Mouse (Mus musculus): ENCODE results near the gene Stx2. TPM values are rescaled to one million over a fixed set of nuclear protein-coding genes. Genes with fewer than 3 reads are reported as not detected.
"Not testable (repeated sequence)": the region's sequence is repeated elsewhere in the genome, so short reads cannot be mapped to it uniquely, and the experiment has no call there.

Gene Stx2
- polyA plus RNA-seq, 1 experiment from 2014 or later = 36.2 TPM

DNA sequence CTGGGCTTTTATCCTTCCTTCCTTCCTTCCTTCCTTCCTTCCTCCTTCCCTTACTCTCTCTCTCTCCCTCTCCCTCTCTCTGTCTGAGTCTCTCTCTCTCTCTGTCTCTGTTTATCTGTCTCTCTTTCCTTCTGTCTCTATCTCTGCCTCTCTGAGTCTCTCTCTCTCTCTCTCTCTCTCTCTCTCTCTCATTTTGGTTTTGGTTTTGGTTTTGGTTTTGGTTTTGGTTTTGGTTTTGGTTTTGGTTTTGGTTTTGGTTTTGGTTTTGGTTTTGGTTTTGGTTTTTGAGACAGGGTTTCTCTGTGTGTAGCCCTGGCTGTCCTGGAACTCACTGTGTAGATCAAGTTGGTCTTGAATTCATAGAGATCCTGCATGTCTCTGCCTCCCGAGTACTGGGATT, 30.9 kb downstream of the Stx2 start:
- ATAC-seq (ENCODE audit: low read depth); H3K27ac ChIP-seq (replicated peaks); H3K4me2 ChIP-seq; H3K4me1 ChIP-seq (replicated peaks); H3K9ac ChIP-seq; H3K4me3 ChIP-seq; H3K27me3 ChIP-seq; H3K36me3 ChIP-seq; H3K9me3 ChIP-seq: not testable (repeated sequence)
- 81% methylated on average over 1 of the region's 1 CpGs for WGBS

DNA sequence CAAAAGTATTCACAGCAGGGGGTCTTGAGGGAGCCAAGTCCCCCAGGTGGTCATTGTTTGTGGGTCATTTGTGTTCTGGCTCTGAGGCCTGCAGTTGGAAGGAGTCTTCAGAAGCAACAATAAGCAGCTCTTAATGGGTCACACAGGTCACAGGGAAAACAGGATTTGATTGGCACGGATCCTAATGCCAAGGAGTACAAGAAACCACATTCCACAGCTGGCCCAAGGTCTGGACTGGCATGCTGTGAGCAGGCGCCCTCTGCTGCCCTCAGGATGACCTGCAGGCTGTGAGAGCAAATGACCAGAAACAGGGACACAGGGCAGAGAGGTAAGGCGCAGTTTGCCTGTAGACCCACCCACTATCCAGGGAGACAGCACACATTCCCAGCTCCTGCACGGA, 32.1 kb downstream of the Stx2 start:
- ATAC-seq (ENCODE audit: low read depth) = no peak
- Histone ChIP-seq H3K36me3 (no peaks in the 10 kb centered on the region), H3K4me2 (no peak overlapping the region), H3K4me1 (replicated peaks) (no peaks in the 10 kb centered on the region), H3K4me3 (no peak overlapping the region), H3K27me3 (no peaks in the 10 kb centered on the region), H3K9me3 (no peaks in the 10 kb centered on the region), H3K27ac (replicated peaks) (no peak overlapping the region), H3K9ac (no peak overlapping the region)
- 16% methylated on average over 4 of the region's 4 CpGs for WGBS

DNA sequence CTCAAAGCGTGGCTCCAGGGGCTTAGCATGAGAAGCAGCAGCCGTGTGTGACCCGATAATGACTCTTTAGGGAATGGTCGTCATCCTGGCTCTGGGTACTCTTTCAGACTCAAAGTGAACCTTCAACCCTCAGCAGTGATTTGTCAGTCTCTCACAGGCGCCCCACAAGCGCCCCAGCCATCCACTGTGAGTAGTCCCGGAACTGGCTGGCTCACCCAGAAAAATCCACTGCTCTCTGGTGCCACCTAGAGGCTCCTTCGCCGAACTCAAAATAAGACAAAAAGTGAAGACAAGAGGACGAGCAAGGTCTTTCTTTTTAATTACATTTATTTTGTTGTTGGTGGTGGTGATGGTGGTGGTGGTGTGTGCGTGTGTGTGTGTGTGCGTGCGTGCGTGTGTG, 37.1 kb downstream of the Stx2 start:
- H3K4me3 ChIP-seq = no peak overlapping the region
- H3K27me3 ChIP-seq = no peaks in the 10 kb centered on the region
- no peak overlapping the region for H3K9ac ChIP-seq
- 13% methylated on average over 14 of the region's 14 CpGs for WGBS
- ATAC-seq (ENCODE audit: low read depth) = peak; percentile 59; the same call in 1 of the 2 replicates
- H3K4me1 ChIP-seq (replicated peaks) = no peaks in the 10 kb centered on the region
- peak overlapping the region; percentile 15; the same call in 1 of the 2 replicates for H3K4me2 ChIP-seq
- no peaks in the 10 kb centered on the region for H3K9me3 ChIP-seq
- peak overlapping the region; percentile 23; the same call in 1 of the 2 replicates for H3K27ac ChIP-seq (replicated peaks)
- no peaks in the 10 kb centered on the region for H3K36me3 ChIP-seq

DNA sequence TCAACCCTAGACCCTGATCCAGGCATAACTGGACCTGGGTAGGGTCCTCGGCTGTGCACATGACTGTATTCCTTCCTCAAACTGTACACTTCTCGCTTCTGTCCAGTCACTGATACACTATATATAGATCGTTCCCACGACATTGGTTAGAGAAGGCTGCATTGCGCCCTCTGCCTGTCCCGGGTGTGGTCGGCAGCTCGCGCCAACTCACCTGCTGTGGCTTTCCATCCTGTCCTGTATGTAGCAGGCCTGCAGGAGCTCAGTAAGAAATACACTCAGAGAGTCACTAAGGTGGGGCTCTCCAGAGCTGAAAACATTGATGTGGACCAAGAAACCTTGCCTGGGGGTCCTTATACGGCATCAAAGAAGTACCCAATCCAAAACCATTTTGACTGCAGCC, 37.5 kb downstream of the Stx2 start:
- H3K4me3 ChIP-seq = no peak overlapping the region
- H3K9me3 ChIP-seq = no peaks in the 10 kb centered on the region
- H3K36me3 ChIP-seq = no peaks in the 10 kb centered on the region
- no peaks in the 10 kb centered on the region for H3K4me1 ChIP-seq (replicated peaks)
- H3K4me2 ChIP-seq = peak overlapping the region; percentile 15; the same call in 1 of the 2 replicates
- no peak overlapping the region for H3K9ac ChIP-seq
- peak; percentile 40; the same call in 1 of the 2 replicates for ATAC-seq (ENCODE audit: low read depth)
- H3K27me3 ChIP-seq = no peaks in the 10 kb centered on the region
- peak overlapping the region; percentile 23; the same call in 1 of the 2 replicates for H3K27ac ChIP-seq (replicated peaks)
- 74% methylated on average over 10 of the region's 10 CpGs for WGBS

DNA sequence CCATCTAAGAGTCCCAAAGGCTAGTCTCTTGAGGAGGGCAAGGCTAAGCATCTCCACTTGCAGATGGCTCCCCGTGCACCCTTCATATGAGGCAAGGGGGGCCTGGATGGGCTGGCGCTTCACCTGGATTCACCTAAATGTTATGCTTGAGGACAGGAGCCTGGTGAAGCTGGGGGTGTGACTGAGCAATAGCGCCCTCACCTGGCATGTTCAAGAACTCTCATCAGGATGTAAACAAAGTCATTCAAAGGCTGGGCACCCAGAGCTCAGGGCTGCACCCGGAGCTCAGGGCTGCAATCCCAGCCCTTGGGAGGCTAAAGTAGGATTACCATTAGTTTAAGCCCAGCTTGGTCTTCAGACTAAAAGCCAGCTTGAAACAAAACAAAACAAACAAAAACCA, 44.0 kb downstream of the Stx2 start:
- no peak overlapping the region for H3K27ac ChIP-seq (replicated peaks)
- no peak overlapping the region for H3K4me3 ChIP-seq
- no peak overlapping the region for H3K9ac ChIP-seq
- H3K27me3 ChIP-seq = no peaks in the 10 kb centered on the region
- H3K9me3 ChIP-seq = peaks cover 11% of the 10 kb centered on the region
- H3K4me2 ChIP-seq = no peak overlapping the region
- WGBS = 55% methylated on average over 4 of the region's 4 CpGs
- H3K4me1 ChIP-seq (replicated peaks) = no peaks in the 10 kb centered on the region
- ATAC-seq (ENCODE audit: low read depth) = no peak
- no peaks in the 10 kb centered on the region for H3K36me3 ChIP-seq

DNA sequence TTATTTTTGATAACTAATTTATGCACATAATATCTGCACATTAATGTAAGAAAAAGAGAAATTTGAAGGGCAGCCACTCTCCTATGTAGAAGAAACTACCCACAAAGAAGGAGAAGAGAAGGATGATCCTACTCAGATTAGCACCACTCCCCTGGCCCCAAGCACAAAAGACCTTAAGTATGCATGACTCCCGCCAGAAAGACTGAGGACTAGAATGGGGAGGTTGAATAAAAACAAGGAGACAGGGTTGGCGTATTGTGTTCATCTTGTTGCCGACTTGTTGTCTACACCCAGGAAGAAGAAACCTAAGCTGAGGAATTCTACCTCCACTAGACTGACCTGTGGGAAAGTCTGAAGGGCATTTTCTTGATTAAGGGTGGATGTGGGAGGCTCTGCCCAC, 49.5 kb downstream of the Stx2 start:
- 81% methylated on average over 3 of the region's 3 CpGs for WGBS
- no peak for ATAC-seq (ENCODE audit: low read depth)
- H3K9ac ChIP-seq = no peak overlapping the region

DNA sequence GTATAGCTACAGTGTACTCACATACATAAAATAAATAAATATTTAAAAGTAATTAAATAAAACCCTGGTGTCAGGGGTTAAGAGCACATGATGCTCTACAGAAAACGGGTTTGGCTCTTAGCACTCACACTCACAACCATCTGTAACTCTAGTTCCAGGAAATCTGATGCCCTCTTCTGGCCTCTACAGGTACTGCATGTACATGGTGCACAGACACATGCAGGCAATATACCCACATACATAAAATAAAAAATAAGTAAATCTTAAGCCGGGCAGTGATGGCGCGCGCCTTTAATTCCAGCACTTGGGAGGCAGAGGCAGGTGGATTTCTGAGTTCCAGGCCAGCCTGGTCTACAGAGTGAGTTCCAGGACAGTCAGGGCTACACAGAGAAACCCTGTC, 54.0 kb downstream of the Stx2 start:
- H3K4me2 ChIP-seq; H3K27ac ChIP-seq (replicated peaks); H3K27me3 ChIP-seq; H3K4me3 ChIP-seq; H3K9me3 ChIP-seq; ATAC-seq (ENCODE audit: low read depth); H3K9ac ChIP-seq; H3K36me3 ChIP-seq: not testable (repeated sequence)
- 90% methylated on average over 5 of the region's 5 CpGs for WGBS
- peaks cover 16% of the 10 kb centered on the region for H3K4me1 ChIP-seq (replicated peaks)

More for the DNA sequence above, 49.5 kb downstream of the Stx2 start:
- Histone ChIP-seq H3K36me3 (no peaks in the 10 kb centered on the region), H3K9me3 (peaks cover 18% of the 10 kb centered on the region), H3K27ac (replicated peaks) (no peak overlapping the region), H3K27me3 (no peaks in the 10 kb centered on the region), H3K4me3 (no peak overlapping the region), H3K4me2 (no peak overlapping the region), H3K4me1 (replicated peaks) (no peaks in the 10 kb centered on the region)

DNA sequence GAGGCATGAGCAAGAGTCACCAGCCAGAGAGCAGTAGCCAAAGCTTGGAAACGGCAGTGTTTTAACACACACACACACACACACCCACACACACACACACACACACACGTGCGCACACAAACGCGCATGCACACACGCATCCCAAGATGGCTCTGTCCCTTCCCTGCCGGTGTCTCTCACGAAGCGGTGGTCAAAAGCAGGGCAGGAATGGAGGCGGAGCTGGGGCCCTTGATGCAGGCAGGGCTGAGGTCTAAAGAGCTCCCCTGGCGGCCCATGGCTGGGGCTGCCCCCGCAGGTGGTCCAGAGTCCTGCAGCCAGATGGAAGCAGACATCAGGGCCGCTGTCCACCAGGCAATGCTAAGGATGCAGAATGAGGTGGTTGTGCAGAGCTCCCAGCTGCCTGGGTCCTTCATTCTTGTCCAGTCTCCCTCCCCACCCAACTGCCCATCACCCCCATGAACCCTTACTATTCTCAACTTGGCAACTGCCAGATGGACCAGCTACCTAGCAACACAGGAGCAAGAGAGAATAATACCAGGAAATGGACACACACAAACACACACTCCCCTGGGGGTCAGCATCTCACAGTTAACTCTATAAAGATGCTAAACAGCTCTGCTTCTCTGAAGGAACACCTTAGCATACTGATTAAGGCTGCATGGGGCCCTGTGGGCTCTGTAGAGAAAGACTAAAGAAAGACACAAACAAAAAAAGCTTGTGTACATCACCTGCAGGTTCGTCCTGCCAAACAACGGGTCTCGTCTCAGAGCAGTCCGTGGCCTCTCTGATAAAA, 54.9 kb downstream of the Stx2 start, which contains the start of gene Rimbp2:
Gene Rimbp2, minus strand, starts transcription at position 209 of the 793 bp plus-strand sequence.
- Histone ChIP-seq H3K27me3 (no peaks in the 10 kb centered on the region), H3K4me2 (peak within 1 kb of the TSS; percentile 72), H3K9ac (peak within 1 kb of the TSS; percentile 83), H3K36me3 (no peaks in the 10 kb centered on the region), H3K4me1 (replicated peaks) (peaks cover 16% of the 10 kb centered on the region), H3K9me3 (peaks cover 7% of the 10 kb centered on the region), H3K27ac (replicated peaks) (peak within 1 kb of the TSS; percentile 93), H3K4me3 (peak within 1 kb of the TSS; percentile 56)
- WGBS = 11% methylated on average over 17 of the region's 17 CpGs
- ATAC-seq (ENCODE audit: low read depth) = peak; percentile 85

DNA sequence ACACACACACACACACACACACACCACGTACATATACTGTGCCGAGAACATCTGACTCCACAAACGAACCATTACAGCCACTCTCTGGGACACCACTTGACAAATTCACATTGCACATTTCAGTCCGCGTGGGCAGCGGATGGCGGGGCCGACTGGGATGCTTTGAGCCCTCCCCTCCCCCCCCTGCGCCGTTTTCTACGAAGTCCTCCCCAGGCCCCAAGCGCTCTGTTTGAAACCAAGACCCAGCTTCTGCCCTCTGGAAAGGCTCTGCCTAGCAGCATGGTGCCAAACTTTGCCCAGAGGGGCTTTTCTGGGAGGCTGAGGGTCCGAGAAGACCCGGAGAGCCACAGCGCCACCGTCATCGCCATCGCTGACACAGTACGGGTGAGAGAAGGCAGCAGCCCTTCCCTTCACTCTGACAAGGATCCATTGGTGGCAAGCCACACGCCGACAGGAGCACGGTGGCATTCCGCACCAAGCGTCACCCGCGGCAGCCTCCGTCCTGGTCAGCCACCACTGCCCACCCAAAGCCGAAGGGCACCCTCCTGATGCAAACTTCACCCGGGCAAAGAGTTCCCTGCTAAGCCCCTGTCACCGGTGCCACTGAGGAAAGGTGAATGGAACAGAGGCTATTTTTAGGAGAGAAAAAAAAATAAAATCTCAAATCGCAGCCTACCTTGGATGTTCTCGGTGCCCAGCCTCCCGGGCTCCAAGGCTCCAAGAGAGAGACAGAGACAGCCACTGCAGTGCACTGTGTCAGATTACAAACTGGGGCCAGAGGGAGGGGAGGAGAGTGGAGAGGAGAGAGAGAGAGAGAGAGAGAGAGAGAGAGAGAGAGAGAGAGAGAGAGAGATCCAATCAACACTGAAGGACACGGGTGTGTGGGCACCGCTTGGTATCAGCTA, 55.8 kb downstream of the Stx2 start:
- peak overlapping the region; percentile 83 for H3K9ac ChIP-seq
- peak overlapping the region; percentile 72 for H3K4me2 ChIP-seq
- H3K36me3 ChIP-seq = no peaks in the 10 kb centered on the region
- ATAC-seq (ENCODE audit: low read depth) = peak; percentile 77
- H3K27ac ChIP-seq (replicated peaks) = peak overlapping the region; percentile 93
- H3K4me3 ChIP-seq = peak overlapping the region; percentile 56
- WGBS = under 1% methylated on average over 35 of the region's 35 CpGs
- peaks cover 7% of the 10 kb centered on the region for H3K9me3 ChIP-seq
- H3K4me1 ChIP-seq (replicated peaks) = peaks cover 16% of the 10 kb centered on the region
- no peaks in the 10 kb centered on the region for H3K27me3 ChIP-seq

DNA sequence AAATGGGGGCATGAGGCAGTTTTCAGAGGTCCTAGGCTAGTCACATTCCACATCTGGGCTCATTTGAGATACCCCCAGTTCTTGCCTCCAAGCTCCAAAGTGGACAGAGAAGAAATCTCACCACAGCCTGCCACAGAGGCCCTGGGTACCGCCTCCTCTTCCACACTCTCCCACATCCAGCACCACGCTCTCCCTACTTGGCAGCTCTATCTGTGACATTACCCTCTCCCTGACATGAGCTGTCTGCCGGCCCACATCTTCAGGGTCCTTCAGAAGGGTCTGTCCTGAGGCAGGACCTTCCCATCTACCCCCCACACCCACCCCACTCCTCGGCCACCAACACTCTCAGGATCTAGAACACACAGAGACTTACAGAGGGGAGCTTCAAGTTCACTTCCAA, 56.9 kb downstream of the Stx2 start:
- H3K4me1 ChIP-seq (replicated peaks) = peaks cover 16% of the 10 kb centered on the region
- H3K4me3 ChIP-seq = peak overlapping the region; percentile 56
- peak overlapping the region; percentile 72 for H3K4me2 ChIP-seq
- ATAC-seq (ENCODE audit: low read depth) = no peak
- H3K9me3 ChIP-seq = peaks cover 7% of the 10 kb centered on the region
- peak overlapping the region; percentile 83 for H3K9ac ChIP-seq
- WGBS = 36% methylated on average over 4 of the region's 4 CpGs
- H3K27ac ChIP-seq (replicated peaks) = peak overlapping the region; percentile 93; the same call in 1 of the 2 replicates
- H3K27me3 ChIP-seq = no peaks in the 10 kb centered on the region
- H3K36me3 ChIP-seq = no peaks in the 10 kb centered on the region

DNA sequence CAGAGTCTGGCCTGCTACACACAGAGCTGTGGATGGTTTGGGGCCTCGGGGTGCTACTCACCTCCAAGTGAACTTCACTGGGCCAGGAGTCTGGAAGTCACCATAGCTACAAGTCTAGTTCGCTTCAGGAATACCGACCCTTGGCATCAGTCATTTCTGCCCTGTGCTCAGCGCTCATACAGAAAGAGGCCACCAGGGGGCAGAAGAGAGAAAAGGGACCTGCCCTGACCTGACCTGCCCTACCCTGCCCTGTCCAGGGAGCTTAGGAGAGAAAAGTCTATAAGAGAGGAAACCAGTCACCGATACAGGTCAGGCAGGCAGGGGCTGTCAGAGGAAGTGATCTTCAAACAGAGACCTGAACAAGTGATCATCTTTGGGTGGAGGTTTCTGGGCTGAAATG, 61.3 kb downstream of the Stx2 start:
- no peak for ATAC-seq (ENCODE audit: low read depth)
- 75% methylated on average over 5 of the region's 5 CpGs for WGBS
- no peak overlapping the region for H3K9ac ChIP-seq
- no peak overlapping the region for H3K4me2 ChIP-seq
- no peaks in the 10 kb centered on the region for H3K36me3 ChIP-seq
- no peaks in the 10 kb centered on the region for H3K27me3 ChIP-seq
- peaks cover 9% of the 10 kb centered on the region; the same call in 1 of the 2 replicates for H3K4me1 ChIP-seq (replicated peaks)
- no peak overlapping the region for H3K4me3 ChIP-seq
- H3K27ac ChIP-seq (replicated peaks) = no peak overlapping the region
- H3K9me3 ChIP-seq = no peaks in the 10 kb centered on the region

DNA sequence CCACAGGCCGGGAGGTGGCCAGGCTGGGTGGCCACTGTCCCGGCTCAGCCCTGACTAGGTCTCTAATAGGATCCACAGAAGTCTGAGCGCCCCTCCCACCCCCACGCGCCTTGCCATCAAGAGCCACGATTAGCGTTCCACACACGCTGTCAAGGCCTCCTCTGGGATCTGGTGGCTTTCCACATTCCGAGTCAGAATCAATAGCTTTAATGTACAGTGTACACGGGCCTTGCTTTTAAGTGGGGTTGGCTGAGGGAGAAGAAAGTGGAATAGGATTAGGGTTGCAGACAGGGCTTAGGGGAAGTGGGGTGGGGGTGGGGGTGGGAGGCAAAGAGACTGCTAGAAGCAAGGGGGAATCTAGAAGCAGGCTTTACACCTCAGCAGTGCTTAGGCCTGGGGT, 67.9 kb downstream of the Stx2 start:
- WGBS = 72% methylated on average over 10 of the region's 10 CpGs
- Histone ChIP-seq H3K4me3 (no peak overlapping the region), H3K9me3 (no peaks in the 10 kb centered on the region), H3K4me2 (no peak overlapping the region), H3K9ac (no peak overlapping the region), H3K36me3 (no peaks in the 10 kb centered on the region), H3K27ac (replicated peaks) (no peak overlapping the region), H3K27me3 (no peaks in the 10 kb centered on the region), H3K4me1 (replicated peaks) (peaks cover 11% of the 10 kb centered on the region)
- no peak for ATAC-seq (ENCODE audit: low read depth)

Data from neural tube, embryonic 13.5 days (tissue).